Mouse (Mus musculus): ENCODE results near the gene Zbtb5. TPM values are rescaled to one million over a fixed set of nuclear protein-coding genes. Genes with fewer than 3 reads are reported as not detected.

Gene Zbtb5
- 3.9 and 4.0 TPM in 2 replicates for polyA plus RNA-seq (2012; rRNA removed)

DNA sequence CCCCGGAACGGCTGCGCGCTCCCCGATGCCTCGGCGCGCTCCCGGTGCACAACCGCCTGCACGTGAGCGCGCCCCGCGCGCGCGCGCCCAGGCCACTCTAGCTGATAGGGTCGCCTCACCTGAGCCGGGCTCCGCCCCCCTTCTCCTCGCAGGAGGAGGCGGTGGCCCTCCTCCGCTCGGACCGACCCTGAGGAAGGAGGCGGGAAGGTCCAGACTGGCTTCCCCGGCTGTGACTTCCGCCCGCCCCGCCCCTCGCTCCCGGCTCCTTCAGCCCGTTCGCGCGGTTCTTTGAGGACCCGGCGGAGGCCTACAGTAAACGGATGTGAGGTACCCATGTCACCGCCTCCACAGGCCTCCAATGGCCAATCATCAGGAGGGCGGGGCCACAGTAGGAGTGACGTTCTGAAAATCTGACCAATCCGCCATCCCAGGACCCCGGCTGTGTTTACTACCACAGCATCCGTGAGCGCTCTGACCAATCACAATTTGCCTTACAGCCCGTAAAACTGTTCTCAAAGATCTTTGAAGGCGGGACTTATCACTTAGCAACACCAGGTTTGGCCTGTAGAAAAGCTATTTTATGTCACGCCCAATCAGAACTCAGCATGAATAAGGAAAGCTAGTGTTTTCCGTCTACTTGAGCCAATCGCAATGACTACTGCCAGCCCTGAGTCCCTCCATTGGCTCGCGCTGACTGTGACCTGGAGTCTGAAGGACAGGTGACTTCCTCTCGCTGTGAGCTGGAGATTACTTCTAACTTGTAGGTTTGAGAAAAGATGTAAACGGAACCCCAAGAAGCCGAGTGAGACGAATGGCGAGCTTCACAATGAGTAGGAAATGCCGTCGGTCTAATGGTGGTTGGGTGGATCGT is at the start of gene Zbtb5:
TSS of gene Zbtb5 (minus strand) at position 308 of the 871 bp plus-strand sequence.

DNA sequence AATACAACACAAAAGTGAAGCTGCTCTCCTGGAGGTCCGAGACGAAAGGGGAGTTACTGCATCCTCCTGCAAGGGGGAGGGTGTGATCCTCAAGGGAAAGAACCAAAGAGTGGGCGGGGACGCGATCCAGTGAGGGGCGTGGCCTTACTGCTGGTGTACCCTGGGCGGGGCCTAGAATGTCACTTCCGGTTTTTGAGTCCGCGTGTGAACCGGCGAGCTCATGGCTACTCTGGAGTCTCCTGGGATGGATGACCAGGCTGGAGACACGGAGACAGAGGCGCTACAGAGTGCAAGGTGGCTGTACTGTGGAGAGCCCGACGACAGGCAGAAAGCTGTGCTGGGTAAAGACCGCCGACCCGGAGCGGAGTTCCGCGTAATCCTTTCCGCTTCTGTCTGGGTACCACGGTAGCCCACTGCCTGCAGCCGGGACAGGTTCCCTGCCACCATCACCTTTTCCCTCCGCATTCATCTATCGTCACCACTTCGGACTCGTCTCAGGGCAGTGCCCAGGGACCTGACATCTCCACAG is 6.3 kb upstream of the Zbtb5 start, which contains the start of gene Polr1e:
TSS of gene Polr1e (plus strand) at position 132 of the 529 bp plus-strand sequence.

DNA sequence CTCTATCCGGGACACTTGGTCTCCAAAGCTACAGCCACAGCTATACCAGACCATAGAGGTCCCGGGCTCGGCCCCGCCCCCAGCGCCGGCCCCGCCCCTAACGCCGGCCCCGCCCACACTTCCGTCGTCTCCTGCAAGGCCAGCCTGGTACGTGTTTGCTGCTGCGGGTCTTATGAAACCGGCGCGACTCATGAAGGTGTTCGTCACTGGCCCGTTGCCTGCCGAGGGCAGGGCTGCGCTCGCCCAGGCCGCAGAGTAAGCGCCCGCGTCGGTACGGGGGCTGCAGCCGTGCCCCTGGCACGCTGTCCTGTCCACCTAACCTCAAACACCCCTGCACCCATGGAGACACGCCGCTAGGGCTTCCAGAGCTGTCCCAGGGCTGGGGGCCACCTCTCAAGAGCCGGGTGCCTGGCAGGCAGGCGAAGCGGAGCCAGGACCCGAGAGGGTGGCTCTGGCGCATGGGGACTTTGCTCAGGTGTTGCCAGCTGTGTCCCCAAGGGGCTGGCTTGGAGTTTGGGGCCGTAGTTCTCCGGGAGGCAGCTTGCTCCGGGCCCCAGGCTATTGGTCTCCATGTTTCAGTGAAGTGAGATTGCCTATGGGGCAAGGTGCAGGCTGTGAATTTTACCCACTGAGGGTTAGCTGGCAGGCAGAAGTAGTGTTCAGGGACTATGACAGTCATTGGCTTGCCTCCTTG is 30.8 kb downstream of the Zbtb5 start, which contains the start of gene Grhpr:
TSS of gene Grhpr (plus strand) at position 116 of the 694 bp plus-strand sequence.

Other genes starting within 250 kb of the Zbtb5 start
- 231 and 248 TPM in 2 replicates for gene Grhpr, start 31.0 kb downstream of the Zbtb5 start, polyA plus RNA-seq (2012; rRNA removed)
- 5.0 and 5.2 TPM in 2 replicates for gene Polr1e, start 6.2 kb upstream of the Zbtb5 start, polyA plus RNA-seq (2012; rRNA removed)
- 3.0 and 3.9 TPM in 2 replicates for gene Fbxo10, start 72.2 kb upstream of the Zbtb5 start, polyA plus RNA-seq (2012; rRNA removed)
- 99.6 and 109 TPM in 2 replicates for gene Tomm5, start 95.7 kb upstream of the Zbtb5 start, polyA plus RNA-seq (2012; rRNA removed)
- 0.06 and 0.07 TPM in 2 replicates for gene Frmpd1, start 172.5 kb upstream of the Zbtb5 start, polyA plus RNA-seq (2012; rRNA removed)